Mouse (Mus musculus): ENCODE measurements around the gene Klk1b22.

- no peak for TF ChIP-seq CTCF (IDR thresholded peaks at IDR 0.05; ENCODE audit: low read depth, low read length)
- no peak for TF ChIP-seq POLR2A (IDR thresholded peaks at IDR 0.05; ENCODE audit: extremely low read depth, insufficient read depth, low read length)
These were observed at the start of gene Klk1b22 for GRCm38 (mm10) chr7:44112373-44112772.

Data from liver, adult 2 months (tissue).